Mouse (Mus musculus): Measurements from ENCODE around the gene Krr1. TPM values are rescaled to one million over a fixed set of nuclear protein-coding genes. Genes with fewer than 3 reads are reported as not detected.

Gene Krr1
- polyA plus RNA-seq, 1 experiment from 2014 or later, result 32.0 TPM

DNA sequence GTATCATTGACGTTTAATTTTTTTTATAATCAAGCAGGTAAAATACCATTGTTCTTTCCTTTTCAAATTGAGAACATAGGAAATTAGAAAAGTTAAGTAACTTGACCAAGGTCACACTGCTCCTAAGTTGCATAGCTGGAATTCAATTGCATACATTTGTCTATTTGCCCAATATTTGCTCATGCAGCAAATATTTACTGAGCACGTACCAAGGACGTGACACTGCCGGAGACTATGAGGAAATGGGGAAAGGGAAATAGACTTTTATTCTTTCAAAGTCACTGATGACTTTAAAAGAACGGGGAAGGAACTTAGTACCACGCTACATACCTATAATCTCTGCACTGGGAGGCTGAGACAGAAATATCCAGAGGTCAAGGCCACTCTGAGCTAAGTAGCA, 12.0 kb upstream of the Krr1 start:
- H3K36me3 ChIP-seq (ENCODE audit: insufficient read depth, low read length), result no peaks in the 10 kb centered on the region
- H3K9me3 ChIP-seq (replicated peaks; ENCODE audit: low read length), result no peaks in the 10 kb centered on the region
- H3K27ac ChIP-seq, result no peak overlapping the region
- no peaks in the 10 kb centered on the region for H3K27me3 ChIP-seq (ENCODE audit: insufficient read depth, low read length)
- TF ChIP-seq CTCF (IDR thresholded peaks at IDR 0.05; ENCODE audit: low read depth), result no peak
- ATAC-seq (replicated peaks; ENCODE audit: low FRiP score, low read depth), result no peak
- WGBS, result 75% methylated on average over 6 of the region's 6 CpGs
- no peaks in the 10 kb centered on the region for H3K4me1 ChIP-seq (replicated peaks; ENCODE audit: insufficient read depth, low read length)
- DNase-seq (ENCODE audit: low spot score), result no peak
- H3K4me3 ChIP-seq (replicated peaks; ENCODE audit: low read depth, low read length), result no peak overlapping the region
- H3K4me2 ChIP-seq (ENCODE audit: low read length), result no peak overlapping the region
- no peak overlapping the region for H3K9ac ChIP-seq (ENCODE audit: low read depth, low read length)

DNA sequence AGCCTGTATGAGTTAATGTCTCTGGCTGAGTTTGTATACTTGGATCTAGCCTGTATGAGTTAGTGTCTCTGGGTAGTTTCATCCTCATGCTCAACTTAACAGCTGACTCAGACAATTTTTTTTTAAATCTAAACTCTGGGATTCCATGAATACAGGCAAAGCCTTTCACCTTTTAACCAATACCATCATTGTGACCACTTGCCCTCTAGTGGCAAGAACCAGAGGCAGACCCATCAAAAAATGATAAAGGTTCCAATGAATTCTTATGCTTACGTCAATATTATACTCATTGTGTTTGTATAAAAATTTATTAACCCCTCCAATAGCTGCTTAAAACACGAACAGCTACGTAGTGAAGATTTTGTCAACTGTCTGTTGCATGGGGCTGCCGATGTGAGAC, 6.1 kb upstream of the Krr1 start:
- no peaks in the 10 kb centered on the region for H3K36me3 ChIP-seq (ENCODE audit: insufficient read depth, low read length)
- no peak overlapping the region for H3K27ac ChIP-seq
- DNase-seq (ENCODE audit: low spot score) (peak; percentile 16), ATAC-seq (replicated peaks; ENCODE audit: low FRiP score, low read depth) (no peak)
- H3K27me3 ChIP-seq (ENCODE audit: insufficient read depth, low read length), result no peaks in the 10 kb centered on the region
- no peaks in the 10 kb centered on the region for H3K4me1 ChIP-seq (replicated peaks; ENCODE audit: insufficient read depth, low read length)
- H3K4me3 ChIP-seq (replicated peaks; ENCODE audit: low read depth, low read length), result no peak overlapping the region
- H3K9ac ChIP-seq (ENCODE audit: low read depth, low read length), result no peak overlapping the region
- 59% methylated on average over 4 of the region's 4 CpGs for WGBS
- H3K4me2 ChIP-seq (ENCODE audit: low read length), result no peak overlapping the region
- TF ChIP-seq CTCF (IDR thresholded peaks at IDR 0.05; ENCODE audit: low read depth), result peak; percentile 62
- no peaks in the 10 kb centered on the region for H3K9me3 ChIP-seq (replicated peaks; ENCODE audit: low read length)

DNA sequence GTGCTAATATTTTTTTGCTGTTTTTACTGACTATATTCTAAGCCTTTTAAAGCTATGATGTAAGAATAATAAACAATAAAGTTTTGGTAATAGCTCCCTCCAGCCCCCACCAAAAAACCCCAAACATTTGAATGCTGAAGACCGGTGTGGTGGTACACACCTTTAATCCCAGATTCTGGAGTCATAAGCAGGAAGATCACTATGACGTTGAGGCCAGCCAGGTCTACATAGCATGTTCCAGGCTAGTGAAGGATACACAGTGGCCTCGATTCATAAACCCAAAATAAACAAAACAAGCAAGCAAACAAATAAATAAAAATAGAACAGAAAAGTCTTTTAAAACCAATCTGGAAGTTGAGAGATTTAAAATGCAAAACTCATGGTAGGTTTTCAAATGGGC, 535 bp upstream of the Krr1 start:
- WGBS, result 77% methylated on average over 3 of the region's 3 CpGs
- DNase-seq (ENCODE audit: low spot score) (no peak), ATAC-seq (replicated peaks; ENCODE audit: low FRiP score, low read depth) (no peak)
- no peak overlapping the region for H3K4me2 ChIP-seq (ENCODE audit: low read length)
- TF ChIP-seq CTCF (IDR thresholded peaks at IDR 0.05; ENCODE audit: low read depth), result no peak
- no peaks in the 10 kb centered on the region for H3K27me3 ChIP-seq (ENCODE audit: insufficient read depth, low read length)
- no peak overlapping the region for H3K4me3 ChIP-seq (replicated peaks; ENCODE audit: low read depth, low read length)
- peaks cover under 1% of the 10 kb centered on the region; the same call in 1 of the 2 replicates for H3K36me3 ChIP-seq (ENCODE audit: insufficient read depth, low read length)
- H3K9ac ChIP-seq (ENCODE audit: low read depth, low read length), result no peak overlapping the region
- H3K9me3 ChIP-seq (replicated peaks; ENCODE audit: low read length), result no peaks in the 10 kb centered on the region
- no peak overlapping the region for H3K27ac ChIP-seq
- H3K4me1 ChIP-seq (replicated peaks; ENCODE audit: insufficient read depth, low read length), result peaks cover 7% of the 10 kb centered on the region

DNA sequence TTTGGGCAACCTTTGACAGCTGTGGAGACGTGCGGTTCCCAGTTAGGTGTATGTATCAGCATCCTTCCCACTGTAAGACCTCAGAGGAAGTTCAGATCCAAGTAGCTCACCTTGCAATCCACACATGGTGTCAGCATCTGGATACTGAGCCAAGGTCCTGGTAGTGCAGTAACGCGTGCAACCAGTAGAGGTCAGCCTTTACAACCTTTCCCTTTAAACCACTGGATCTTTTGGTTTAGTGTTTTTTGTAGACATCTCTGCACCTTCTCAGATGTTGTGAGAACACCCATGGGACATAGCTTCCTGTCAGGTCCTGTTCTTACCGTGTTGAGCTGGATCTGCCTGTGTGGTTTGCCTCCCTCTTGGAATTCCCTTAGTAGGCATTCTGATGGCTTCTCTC, 5.1 kb downstream of the Krr1 start:
- ATAC-seq (replicated peaks; ENCODE audit: low FRiP score, low read depth), result no peak
- TF ChIP-seq CTCF (IDR thresholded peaks at IDR 0.05; ENCODE audit: low read depth), result peak; percentile 92
- Histone ChIP-seq H3K9me3 (replicated peaks; ENCODE audit: low read length) (no peaks in the 10 kb centered on the region), H3K4me3 (replicated peaks; ENCODE audit: low read depth, low read length) (no peak overlapping the region), H3K4me1 (replicated peaks; ENCODE audit: insufficient read depth, low read length) (peaks cover 7% of the 10 kb centered on the region), H3K36me3 (ENCODE audit: insufficient read depth, low read length) (peaks cover 39% of the 10 kb centered on the region), H3K27ac (no peak overlapping the region), H3K9ac (ENCODE audit: low read depth, low read length) (no peak overlapping the region), H3K27me3 (ENCODE audit: insufficient read depth, low read length) (no peaks in the 10 kb centered on the region), H3K4me2 (ENCODE audit: low read length) (no peak overlapping the region)
- 38% methylated on average over 5 of the region's 5 CpGs for WGBS
- peak; percentile 74 for DNase-seq (ENCODE audit: low spot score)

DNA sequence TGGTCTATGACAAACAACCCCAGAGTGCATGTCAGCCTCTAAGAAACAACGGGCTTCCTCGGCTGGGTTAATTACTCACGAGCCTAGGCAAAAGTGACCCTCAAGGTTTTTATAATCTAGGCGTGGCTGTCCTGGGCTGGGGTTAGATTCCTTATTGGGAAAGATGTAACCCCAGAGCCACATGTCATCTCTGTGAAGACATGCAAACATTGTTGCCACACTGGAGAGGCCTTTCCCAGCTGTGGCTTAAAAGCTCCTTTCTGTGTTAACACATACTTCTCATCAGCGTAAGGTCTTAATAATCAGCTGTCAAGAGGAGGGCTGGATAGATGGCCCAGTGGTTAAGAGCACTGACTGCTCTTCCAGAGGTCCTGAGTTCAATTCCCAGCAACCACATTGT, 10.6 kb downstream of the Krr1 start:
- Histone ChIP-seq H3K4me2 (ENCODE audit: low read length) (no peak overlapping the region), H3K9ac (ENCODE audit: low read depth, low read length) (no peak overlapping the region), H3K4me1 (replicated peaks; ENCODE audit: insufficient read depth, low read length) (no peaks in the 10 kb centered on the region), H3K27ac (no peak overlapping the region), H3K4me3 (replicated peaks; ENCODE audit: low read depth, low read length) (no peak overlapping the region), H3K27me3 (ENCODE audit: insufficient read depth, low read length) (no peaks in the 10 kb centered on the region), H3K36me3 (ENCODE audit: insufficient read depth, low read length) (peaks cover 62% of the 10 kb centered on the region), H3K9me3 (replicated peaks; ENCODE audit: low read length) (no peaks in the 10 kb centered on the region)
- no peak for TF ChIP-seq CTCF (IDR thresholded peaks at IDR 0.05; ENCODE audit: low read depth)
- no peak for DNase-seq (ENCODE audit: low spot score)
- WGBS, result 85% methylated on average over 5 of the region's 5 CpGs
- ATAC-seq (replicated peaks; ENCODE audit: low FRiP score, low read depth), result no peak

DNA sequence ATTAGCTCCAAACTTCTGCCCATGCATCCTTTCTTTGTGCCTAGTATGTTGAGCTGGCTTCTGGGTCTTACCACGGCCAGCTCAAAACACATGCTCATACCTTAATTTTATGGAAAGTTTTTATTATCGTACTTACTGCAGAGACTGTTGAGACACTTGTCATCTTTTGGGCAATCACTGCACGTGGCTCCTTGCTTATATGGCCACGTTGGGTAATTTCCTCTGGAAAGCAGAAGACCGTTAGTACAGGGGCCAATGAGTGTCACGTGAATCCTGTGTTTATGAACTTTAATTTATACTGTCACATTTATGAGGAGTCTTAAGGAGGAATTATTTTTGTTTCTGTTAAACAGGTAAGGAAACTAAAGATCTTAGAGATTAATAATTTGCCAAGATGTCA, 14.0 kb downstream of the Krr1 start:
- Histone ChIP-seq H3K9me3 (replicated peaks; ENCODE audit: low read length) (no peaks in the 10 kb centered on the region), H3K36me3 (ENCODE audit: insufficient read depth, low read length) (peaks cover 37% of the 10 kb centered on the region)
- no peak for TF ChIP-seq CTCF (IDR thresholded peaks at IDR 0.05; ENCODE audit: low read depth)

DNA sequence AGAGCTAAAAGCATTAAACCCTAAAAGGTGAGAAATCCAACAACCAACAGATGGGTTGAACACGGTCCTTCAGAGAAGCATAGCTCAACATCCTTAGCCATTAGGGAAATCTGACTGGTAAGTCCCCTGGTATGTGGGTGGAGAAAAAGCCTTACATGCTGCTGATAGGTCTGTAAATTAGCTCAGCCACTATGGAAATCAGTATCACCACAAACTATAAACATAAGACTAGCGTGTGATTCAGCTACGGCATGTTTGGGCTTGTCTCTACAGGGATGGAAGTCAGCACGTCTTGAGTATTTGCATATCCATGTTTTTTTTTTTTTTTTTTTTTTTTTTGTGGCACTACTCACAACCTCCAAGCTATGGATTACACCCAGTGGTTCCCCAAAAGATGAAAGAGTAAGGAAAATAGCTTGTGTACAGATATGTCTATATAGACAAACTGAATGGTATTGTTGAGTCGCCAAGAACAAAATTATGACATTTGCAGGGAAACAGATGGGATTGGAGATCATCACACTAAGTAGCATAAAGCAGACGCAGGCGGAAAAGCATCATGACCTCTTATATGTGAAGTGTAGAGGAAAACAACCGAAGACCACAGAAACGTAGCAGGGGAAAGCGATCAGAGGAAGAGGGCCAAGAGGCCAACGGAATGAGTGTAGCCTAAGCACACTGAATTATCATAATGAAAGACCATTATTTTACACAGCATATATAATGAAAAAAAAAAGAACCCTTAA, 23.5 kb downstream of the Krr1 start:
- no peak for TF ChIP-seq CTCF (IDR thresholded peaks at IDR 0.05; ENCODE audit: low read depth)
- no peaks in the 10 kb centered on the region for H3K9me3 ChIP-seq (replicated peaks; ENCODE audit: low read length)
- no peaks in the 10 kb centered on the region for H3K36me3 ChIP-seq (ENCODE audit: insufficient read depth, low read length)
- no peak for DNase-seq (ENCODE audit: low spot score)
- H3K4me2 ChIP-seq (ENCODE audit: low read length), result no peak overlapping the region
- H3K27me3 ChIP-seq (ENCODE audit: insufficient read depth, low read length), result no peaks in the 10 kb centered on the region
- ATAC-seq (replicated peaks; ENCODE audit: low FRiP score, low read depth), result no peak
- no peak overlapping the region for H3K9ac ChIP-seq (ENCODE audit: low read depth, low read length)
- 86% methylated on average over 11 of the region's 11 CpGs for WGBS
- no peaks in the 10 kb centered on the region for H3K4me1 ChIP-seq (replicated peaks; ENCODE audit: insufficient read depth, low read length)
- H3K27ac ChIP-seq, result no peak overlapping the region
- H3K4me3 ChIP-seq (replicated peaks; ENCODE audit: low read depth, low read length), result no peak overlapping the region

More for the DNA sequence above, 14.0 kb downstream of the Krr1 start:
- Histone ChIP-seq H3K27ac (no peak overlapping the region), H3K4me3 (replicated peaks; ENCODE audit: low read depth, low read length) (no peak overlapping the region), H3K4me2 (ENCODE audit: low read length) (no peak overlapping the region), H3K4me1 (replicated peaks; ENCODE audit: insufficient read depth, low read length) (no peaks in the 10 kb centered on the region), H3K27me3 (ENCODE audit: insufficient read depth, low read length) (no peaks in the 10 kb centered on the region), H3K9ac (ENCODE audit: low read depth, low read length) (no peak overlapping the region)
- DNase-seq (ENCODE audit: low spot score), result no peak
- 75% methylated on average over 6 of the region's 6 CpGs for WGBS
- no peak for ATAC-seq (replicated peaks; ENCODE audit: low FRiP score, low read depth)

Measured in kidney, postnatal 0 days (tissue).